Mouse (Mus musculus) CD4-positive helper T cell, adult 2 months (primary cell): ENCODE measurements around the gene Ccdc183.

Experiments used
- DNase-seq: peaks from one replicate; pipeline ENCODE4 v3.0.0-alpha.2; 2012; ENCODE audit warnings: low read depth, missing footprints, low spot score

Gene Ccdc183

DNA sequence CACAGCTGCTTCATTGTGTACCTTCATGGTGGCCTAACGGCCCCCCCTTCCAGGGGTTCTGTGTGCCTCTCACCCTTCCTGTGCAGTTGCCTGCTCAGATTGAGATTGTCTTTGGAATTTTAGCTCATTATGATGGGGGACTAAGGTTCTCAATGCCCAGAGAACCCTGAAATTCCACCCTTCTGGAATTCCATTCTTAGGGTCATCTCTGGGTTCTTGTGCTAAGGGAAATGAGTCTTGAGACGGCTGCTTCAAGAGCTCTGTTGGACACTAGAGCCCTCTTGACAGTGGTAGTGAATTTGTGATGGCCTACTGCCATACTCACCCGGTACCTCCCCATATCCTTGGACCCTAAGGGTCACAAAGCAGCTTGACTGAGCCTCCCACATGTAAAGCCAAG, at the start of gene Ccdc183:
Gene Ccdc183 (minus strand): TSS at position 101 of the 400 bp plus-strand sequence.
- no peak for DNase-seq

GRCm38 (mm10) chr2:25666516-25666915, 49.0 kb upstream of the Ccdc183 start:
- no peak for DNase-seq

DNA sequence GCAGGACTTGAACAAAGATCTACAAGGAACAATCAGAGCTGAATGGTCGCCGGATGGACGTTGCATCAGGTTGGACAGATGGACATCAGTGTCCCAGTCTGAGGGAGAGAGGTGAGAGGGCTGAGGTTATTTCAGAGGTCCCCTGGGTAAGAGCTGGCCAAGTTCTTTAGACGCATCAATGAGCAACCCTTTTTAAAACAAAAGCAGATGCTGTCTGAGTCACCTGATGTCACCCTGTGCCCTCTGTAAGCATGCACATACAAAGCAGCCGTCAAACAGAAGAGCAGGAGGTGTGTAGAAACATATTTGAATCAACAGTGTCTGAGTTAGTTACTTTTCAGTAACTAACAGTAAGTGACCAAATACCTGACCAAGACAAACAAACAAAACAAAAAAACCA, 46.6 kb upstream of the Ccdc183 start:
- no peak for DNase-seq

DNA sequence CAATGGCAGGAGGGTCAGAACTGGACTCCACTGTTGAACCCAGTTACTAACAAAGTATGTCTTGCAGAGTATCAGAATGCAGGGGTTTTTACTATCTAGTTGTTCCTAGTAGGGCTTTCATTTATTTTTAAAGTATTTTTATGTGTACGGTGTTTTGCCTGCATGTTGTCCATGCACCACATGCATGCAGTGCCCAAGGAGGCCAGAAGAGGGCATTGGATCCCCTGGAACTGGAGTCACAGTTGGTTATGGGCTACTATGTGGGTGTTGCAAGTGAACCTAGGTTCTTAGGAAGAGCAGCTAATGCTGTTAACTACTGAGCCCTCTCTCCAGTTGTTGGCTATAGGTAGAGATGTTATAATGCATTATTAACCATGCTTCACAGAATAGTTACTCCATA, 46.0 kb upstream of the Ccdc183 start:
- peak; percentile 26 for DNase-seq

DNA sequence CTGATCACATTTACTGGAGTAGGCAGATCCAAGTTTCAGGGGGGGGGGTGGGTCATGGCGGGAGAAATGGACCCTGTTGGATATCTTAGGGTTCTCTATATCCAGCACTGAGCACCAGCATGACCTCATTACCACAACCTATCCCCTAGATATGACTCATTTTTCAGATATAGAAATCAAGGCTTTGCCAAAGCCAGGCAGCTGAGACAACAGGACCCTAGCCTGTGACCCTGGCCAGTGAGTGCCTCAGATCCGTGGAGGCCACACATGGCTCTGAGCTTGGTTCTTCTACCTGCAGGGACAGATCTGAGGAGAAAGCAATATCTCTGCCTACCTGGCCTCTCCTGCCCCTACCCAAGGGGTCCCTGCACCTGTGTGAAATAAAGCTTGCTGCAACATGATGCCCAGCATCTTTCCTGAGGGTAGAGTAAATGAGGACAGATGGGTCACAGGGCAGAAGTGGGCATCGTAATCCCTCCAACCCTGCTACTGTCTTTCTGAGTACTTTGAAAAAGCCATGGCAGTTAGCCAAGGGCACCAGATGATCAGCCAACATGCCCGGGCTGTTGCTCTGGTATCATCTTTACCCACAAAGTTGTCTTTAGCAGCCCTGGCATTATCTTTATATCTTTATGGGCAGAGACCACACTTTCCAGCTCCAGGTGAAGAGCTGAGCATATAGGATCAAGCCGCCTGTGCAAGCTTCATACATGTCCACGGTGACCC, 43.9 kb upstream of the Ccdc183 start:
- no peak for DNase-seq

GRCm38 (mm10) chr2:25660279-25660678, 42.8 kb upstream of the Ccdc183 start:
- no peak for DNase-seq

DNA sequence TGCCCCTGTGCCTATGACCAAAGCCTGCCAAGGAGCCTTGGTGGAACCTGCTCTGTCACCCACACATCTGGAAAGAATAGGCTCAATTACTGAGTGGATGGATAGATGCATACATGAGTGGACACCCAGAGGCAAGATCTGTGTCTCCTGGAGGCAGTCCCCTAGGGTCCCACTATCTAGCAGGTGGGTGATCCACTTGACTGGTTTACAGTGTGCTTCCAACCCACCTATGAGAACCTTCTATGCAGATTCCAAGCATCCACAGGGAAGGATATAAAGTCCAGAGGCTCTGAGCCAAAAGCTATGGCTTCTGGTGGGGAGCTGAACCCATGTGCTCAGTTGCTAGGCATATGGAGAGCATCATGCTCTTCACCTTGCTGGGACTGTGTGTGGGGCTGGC, 40.2 kb upstream of the Ccdc183 start, which contains the start of gene Lcn5:
Gene Lcn5 (plus strand): TSS at position 301 of the 400 bp plus-strand sequence.
- no peak for DNase-seq

- no peak for DNase-seq
These were observed 39.8 kb upstream of the Ccdc183 start for GRCm38 (mm10) chr2:25657246-25657645.

DNA sequence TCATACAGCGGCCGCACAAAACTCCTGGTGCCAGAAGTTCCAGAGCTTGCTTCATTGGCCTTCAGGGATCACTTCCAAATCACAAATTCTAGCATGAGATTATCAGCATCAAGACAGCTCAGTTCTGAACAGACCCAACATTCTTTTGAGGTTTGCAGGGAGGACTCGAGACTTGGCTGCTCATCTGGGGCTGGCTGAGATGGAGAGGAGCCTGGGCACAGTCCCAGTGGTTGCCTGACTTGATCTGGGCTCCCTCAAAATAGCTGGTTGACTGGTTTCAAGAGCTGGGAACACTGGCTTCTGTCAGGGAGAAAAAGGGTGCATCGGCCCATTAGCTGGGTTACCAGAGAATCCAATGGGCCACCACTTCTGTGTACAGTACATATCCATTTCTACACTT, 39.2 kb upstream of the Ccdc183 start:
- DNase-seq = no peak

DNA sequence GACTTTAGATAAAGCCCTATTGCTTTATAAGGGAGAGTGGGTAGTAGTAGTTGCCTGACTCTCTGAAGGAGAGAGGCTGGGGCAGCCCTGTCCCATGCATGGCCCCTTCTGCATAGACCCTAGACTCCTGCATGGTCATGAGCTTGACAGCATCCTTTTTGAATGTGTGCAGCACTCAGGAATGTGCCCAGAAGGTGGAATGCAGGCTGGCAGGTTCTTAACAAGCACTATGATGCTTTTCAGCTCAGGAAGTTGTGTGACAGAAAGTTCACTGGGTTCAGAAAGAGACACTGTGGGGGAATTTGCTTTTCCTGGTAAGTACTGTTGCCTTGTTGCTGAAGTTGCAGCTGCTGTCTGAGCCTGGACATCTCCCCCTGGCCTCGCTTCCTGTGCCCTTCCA, 37.0 kb upstream of the Ccdc183 start:
- DNase-seq = no peak

DNA sequence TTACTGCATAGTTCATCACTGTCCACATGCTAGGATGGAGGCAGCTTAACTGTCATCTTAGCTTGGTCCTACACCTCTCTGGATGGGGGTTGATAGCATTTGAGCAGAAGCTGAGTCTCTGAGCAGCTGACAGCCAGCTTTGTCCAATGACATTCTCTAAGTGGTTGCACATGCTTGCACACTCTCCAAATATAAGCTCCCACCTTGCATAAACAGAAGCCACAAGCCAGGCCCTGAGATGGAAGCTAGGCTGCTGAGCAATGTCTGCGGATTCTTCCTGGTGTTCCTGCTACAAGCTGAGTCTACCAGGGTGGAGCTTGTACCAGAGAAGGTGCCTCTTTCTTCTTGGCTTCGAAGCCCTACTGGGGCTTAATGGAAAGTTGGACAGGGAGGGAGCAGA, 35.4 kb upstream of the Ccdc183 start, which contains the start of gene Lcn8:
Gene Lcn8 (plus strand): TSS at position 219 of the 400 bp plus-strand sequence.
- no peak for DNase-seq

DNA sequence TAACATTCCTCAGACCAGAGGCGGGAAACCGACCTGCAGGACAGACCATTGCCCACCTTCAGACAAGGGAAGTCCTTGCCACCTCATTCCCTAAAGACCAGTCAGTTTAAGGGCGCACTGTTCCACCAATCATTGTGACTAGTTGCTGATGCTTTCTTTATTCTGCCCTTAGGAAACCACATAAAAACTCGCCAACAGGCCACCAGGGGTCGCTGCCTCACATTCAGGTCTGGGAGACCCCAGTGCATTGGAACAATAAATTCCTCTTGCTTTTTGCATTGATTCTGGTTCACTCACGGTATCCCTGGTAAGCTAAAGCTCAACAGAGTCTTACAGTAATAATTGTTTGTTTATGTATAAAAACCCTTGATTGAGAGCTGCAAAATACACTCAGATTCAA, 22.4 kb upstream of the Ccdc183 start:
- DNase-seq = peak; percentile 30

DNA sequence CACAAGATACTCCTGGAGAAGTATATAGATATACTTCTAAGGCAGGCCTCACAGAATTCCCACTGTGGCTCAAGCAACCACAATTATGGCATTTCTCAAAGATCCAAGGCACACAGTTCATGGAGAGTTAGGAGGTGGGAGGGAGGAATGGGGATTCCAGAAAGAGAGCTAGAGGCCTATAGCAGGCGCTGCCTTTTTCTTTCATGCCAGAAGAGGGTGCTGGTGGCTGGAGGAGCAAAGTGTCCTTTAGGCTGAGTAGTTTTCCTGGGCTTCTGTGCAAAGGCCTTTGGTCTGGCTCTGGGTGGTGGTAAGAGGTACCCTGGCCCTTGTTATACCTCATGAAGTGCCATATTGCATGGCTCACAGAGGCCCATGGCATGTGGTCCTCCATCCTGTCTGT, 16.6 kb upstream of the Ccdc183 start:
- no peak for DNase-seq

DNA sequence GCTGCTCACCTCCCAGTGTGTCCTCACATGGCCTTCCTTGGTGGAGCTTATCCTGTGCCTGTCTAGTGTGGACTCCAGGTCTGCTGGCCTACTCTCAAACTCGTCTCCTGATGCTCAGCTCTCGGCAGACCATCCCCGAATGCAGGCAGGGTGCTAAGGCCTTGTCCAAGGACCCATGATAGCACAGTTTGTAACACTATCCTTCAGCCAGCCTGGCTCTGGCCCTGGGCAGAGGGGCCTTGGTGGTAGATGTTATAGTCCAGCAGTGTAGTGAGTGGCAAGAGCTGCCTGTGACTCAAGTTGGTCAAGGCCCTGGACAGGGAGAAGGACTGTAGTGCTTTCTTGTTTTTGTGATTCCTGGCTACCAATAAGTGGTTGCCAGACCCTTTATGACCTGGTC, 16.1 kb upstream of the Ccdc183 start:
- no peak for DNase-seq

DNA sequence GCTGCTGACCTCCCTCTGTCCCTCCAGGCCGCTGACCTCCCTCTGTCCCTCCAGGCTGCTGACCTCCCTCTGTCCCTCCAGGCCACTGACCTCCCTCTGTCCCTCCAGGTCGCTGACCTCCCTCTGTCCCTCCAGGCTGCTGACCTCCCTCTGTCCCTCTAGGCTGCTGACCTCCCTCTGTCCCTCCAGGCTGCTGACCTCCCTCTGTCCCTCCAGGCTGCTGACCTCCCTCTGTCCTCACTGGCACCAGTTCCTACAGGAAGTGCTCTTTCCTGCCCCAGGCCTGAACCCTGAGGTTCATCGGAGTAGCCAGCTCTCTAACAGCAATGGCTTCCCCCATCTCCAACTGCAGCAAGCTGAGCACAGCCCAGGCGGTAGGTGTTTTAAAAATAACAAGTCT, 11.3 kb upstream of the Ccdc183 start:
- no peak for DNase-seq

DNA sequence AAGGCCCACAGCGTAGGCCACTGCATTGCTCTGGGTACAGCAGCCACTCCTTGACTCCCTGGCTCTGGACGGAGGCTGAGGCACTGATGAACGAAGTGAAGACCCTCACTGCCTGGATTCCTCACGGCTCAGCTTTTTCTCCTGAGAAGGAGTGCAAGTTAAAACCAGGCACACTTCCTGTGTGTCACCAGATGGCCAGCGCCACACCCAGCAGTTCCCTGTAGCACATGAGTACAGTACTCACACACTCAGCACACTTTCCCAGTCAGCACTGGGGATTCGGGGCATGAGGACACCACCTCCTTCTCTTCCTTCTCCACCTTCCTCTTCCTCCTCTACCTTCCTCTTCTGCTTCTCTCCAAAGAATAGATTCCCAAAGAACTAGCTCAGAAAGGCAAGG, 10.3 kb upstream of the Ccdc183 start, which contains the start of gene Fcna:
Gene Fcna (minus strand): TSS at position 220 of the 400 bp plus-strand sequence.
- DNase-seq = no peak

DNA sequence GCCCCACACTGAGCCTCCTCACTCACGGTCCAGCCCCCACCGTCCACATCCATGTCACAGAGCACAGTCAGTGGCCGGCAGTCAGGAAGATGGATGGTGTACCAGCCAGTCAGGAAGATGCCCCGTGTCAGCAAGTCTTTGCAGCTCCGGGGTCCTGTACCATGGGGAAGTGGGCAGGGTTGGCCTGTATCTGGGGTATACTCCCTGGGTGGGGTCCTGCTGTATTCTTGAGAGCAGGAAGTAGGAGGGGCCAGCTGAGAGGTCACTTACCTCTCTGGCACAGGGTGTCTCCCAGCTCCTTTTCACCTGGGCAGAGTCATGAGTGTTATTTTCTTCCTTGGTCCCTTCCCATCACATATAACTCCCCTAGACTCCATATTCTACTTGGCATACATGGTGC, 8.5 kb upstream of the Ccdc183 start:
- no peak for DNase-seq

DNA sequence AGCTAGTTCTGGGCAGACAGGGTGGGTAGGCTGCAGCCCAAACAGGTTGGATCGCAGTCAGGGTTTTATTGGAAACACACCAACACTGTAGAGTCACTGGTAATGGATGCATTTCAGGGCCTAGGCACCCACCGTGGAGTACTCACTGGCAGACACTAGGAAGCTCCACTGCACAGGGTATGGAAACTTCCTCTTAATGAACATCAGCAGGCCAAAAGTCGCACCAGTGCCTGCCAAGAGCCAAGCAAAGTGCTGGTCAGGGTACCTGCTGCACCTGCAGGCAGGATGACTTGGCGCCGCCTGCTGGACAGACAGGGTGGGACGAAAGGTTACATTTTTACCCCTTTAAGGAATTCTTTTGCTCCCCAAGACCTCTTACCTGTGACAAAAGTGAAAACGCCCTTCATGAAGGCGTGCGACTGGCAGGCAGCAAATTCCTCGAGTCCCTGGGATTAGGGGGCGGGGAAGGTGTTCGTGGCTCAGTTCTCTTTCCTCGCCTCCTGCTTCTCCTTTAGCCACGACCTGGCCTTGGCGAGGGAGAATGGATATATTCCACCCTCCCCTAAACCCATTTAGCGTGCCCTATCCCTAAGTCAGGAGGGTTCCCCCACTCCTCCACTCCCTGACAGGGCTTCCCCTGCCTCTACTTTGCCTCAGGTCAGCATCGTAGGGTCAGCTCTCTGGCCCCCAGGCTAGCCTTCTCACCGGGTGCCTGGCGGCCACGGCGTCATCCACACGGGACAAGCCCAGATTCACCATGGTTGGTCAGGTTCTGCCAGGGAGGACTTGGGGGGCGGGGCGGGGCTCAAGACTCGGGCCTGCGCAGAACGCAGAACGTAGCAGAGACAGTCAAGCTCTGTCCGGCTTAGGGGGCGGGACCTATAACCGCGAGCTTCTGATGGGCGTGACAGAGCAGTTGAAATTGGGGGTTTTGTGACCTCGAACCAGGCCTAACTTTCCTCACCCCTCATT, 4.0 kb upstream of the Ccdc183 start, which contains the start of gene Tmem141:
Gene Tmem141 (minus strand): TSS at position 777 of the 972 bp plus-strand sequence.
- peak; percentile 59 for DNase-seq

DNA sequence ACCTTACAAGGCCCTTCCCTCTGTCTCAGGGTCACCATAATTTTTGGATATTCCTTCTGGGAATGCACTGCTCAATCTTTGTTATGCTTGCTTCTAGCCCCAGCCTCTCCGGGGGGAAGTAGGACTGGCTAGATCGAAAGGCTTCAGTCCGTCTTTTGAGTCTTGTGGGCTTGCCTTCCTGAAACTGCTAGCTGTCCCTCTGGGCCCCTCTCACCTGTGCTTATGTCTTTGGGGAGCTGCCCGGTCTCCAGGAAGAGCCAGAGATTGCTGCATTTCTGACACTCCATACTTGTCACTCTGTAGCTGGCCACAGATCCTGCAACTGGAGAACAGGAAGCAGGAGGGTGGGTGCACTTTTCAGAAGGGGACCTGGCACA, 3.4 kb upstream of the Ccdc183 start:
- DNase-seq = no peak

DNA sequence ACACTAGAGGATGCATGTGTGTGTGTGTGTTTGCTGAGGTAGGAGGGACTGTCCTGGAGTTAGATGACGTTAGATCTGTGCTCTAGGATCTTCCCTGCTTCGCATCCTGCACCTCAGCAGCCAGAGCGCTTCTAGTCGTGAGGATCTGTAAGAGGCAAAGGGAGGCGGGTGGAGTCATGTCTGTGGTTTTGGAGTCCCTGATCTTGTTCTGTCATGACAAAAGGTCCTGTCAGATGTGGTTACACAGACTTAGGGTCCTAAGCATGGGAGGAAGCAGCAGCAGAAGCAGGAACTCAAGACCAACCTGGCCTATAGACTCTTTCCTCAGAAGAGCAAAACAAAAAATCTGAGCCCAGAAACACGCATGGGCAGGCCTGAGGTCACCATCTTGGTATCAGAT, 2.9 kb upstream of the Ccdc183 start:
- DNase-seq = peak; percentile 70

DNA sequence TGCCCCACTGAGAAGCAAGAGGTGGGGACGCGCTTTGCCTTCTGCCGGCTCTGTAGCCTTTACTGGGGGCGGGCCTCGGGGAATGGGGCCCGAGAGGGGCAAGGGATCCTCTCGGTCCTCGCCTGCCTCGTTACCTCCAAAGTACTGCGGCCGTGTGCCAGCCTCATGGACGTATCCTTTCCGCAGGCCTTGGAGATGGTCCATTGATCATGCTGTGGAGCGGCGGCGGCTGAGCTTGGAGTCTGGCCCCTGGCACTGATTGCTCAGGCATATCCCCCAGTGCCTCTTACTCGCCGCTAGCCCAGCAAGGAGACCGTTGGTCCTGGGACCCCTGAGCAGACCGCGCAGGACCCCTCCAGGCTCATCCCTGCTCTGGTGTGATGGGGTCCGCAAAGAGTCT, 1.1 kb downstream of the Ccdc183 start:
- no peak for DNase-seq

DNA sequence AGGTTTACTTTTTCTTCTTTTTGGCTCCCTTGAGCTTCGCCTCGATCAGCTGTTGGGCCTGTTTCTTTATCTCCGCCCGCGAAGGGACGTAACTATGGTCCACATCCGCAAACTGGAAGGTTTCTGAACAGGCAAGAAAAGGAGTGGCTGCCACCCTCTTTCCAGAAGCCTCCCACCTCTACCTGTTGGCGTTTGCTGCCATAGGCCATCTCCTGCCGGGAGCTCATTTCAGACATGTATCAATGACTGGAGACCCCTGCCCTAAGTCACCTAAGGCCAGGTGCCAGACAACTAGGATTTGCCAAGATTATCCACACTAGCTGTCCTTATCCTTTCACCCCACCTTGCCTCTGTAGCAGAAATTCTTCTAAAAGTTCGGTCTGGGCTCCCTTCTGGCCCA, 8.8 kb downstream of the Ccdc183 start:
- DNase-seq = no peak
